Mouse (Mus musculus) bone marrow macrophage, adult 2 months (primary cell): Measurements from ENCODE around the gene Fez2. TPM values are rescaled to one million over a fixed set of nuclear protein-coding genes. Genes with fewer than 3 reads are reported as not detected.

Source experiments
- H3K27ac ChIP-seq: 2 replicates; pipeline ENCODE4 v1.5.1; 2012; ENCODE audit warnings: low read depth, low read length; ENCODE audit not compliant: insufficient read depth
- H3K4me1 ChIP-seq: 2 replicates; pipeline ENCODE4 v1.6.1; 2012; ENCODE audit warnings: low read length; ENCODE audit not compliant: control insufficient read depth, insufficient read depth
- H3K4me3 ChIP-seq: 2 replicates; pipeline ENCODE4 v1.5.1; 2012; ENCODE audit warnings: mild to moderate bottlenecking, low read length, moderate library complexity; ENCODE audit not compliant: insufficient read depth
- CTCF ChIP-seq: IDR thresholded peaks from 2 replicates; pipeline ENCODE4 v1.5.1; 2012; ENCODE audit warnings: low read depth, mild to moderate bottlenecking, low read length, moderate library complexity
- POLR2A ChIP-seq: IDR thresholded peaks from 2 replicates; pipeline ENCODE4 v1.6.1; 2012; ENCODE audit warnings: mild to moderate bottlenecking, low read depth, low read length, borderline replicate concordance
- polyA plus RNA-seq: library from polyadenylated mRNA; stranded (reverse); fragments of >200 nt; gene quantifications from 2 replicates; pipeline ENCODE4 v1.2.4, GENCODE M21; 2012; ENCODE audit not compliant: missing spikeins, insufficient read depth, insufficient read length

Fez2 gene
- polyA plus RNA-seq, 1 experiment = 49.2 TPM

GRCm38 (mm10) chr17:78451332-78451793 lies 33.4 kb upstream of the Fez2 start:
- Histone ChIP-seq H3K4me3 (no peak overlapping the region), H3K27ac (no peak overlapping the region), H3K4me1 (peaks cover 7% of the 10 kb centered on the region)
- no peak for TF ChIP-seq CTCF
- no peak for TF ChIP-seq POLR2A

GRCm38 (mm10) chr17:78449635-78450197 lies 31.8 kb upstream of the Fez2 start:
- Histone ChIP-seq H3K27ac (no peak overlapping the region), H3K4me1 (peaks cover 7% of the 10 kb centered on the region)

GRCm38 (mm10) chr17:78444826-78445225 lies 26.9 kb upstream of the Fez2 start:
- Histone ChIP-seq H3K4me1 (no peaks in the 10 kb centered on the region), H3K27ac (no peak overlapping the region), H3K4me3 (no peak overlapping the region)
- TF ChIP-seq POLR2A = no peak
- TF ChIP-seq CTCF = no peak

More at GRCm38 (mm10) chr17:78449635-78450197, 31.8 kb upstream of the Fez2 start:
- H3K4me3 ChIP-seq = no peak overlapping the region
- no peak for TF ChIP-seq POLR2A
- no peak for TF ChIP-seq CTCF

GRCm38 (mm10) chr17:78440771-78441170 lies 22.8 kb upstream of the Fez2 start:
- Histone ChIP-seq H3K4me3 (no peak overlapping the region), H3K27ac (no peak overlapping the region)
- TF ChIP-seq CTCF (no peak), POLR2A (no peak)

GRCm38 (mm10) chr17:78437161-78437560 lies 19.2 kb upstream of the Fez2 start:
- Histone ChIP-seq H3K4me3 (no peak overlapping the region), H3K27ac (no peak overlapping the region), H3K4me1 (no peaks in the 10 kb centered on the region)
- TF ChIP-seq CTCF (no peak), POLR2A (no peak)

More at GRCm38 (mm10) chr17:78440771-78441170, 22.8 kb upstream of the Fez2 start:
- H3K4me1 ChIP-seq = no peaks in the 10 kb centered on the region

GRCm38 (mm10) chr17:78435661-78436060 lies 17.7 kb upstream of the Fez2 start:
- no peak for TF ChIP-seq POLR2A
- no peak for TF ChIP-seq CTCF
- Histone ChIP-seq H3K27ac (no peak overlapping the region), H3K4me3 (no peak overlapping the region), H3K4me1 (no peaks in the 10 kb centered on the region)

GRCm38 (mm10) chr17:78434746-78435145 lies 16.8 kb upstream of the Fez2 start:
- no peaks in the 10 kb centered on the region for H3K4me1 ChIP-seq
- TF ChIP-seq POLR2A (no peak), CTCF (peak; percentile 68)
- no peak overlapping the region for H3K27ac ChIP-seq
- H3K4me3 ChIP-seq = no peak overlapping the region

GRCm38 (mm10) chr17:78430374-78430773 lies 12.4 kb upstream of the Fez2 start:
- H3K27ac ChIP-seq = no peak overlapping the region
- no peak overlapping the region for H3K4me3 ChIP-seq
- H3K4me1 ChIP-seq = no peaks in the 10 kb centered on the region
- TF ChIP-seq POLR2A (no peak), CTCF (no peak)

- TF ChIP-seq POLR2A = no peak
- no peak for TF ChIP-seq CTCF
- Histone ChIP-seq H3K4me3 (no peak overlapping the region), H3K4me1 (no peaks in the 10 kb centered on the region), H3K27ac (no peak overlapping the region)
Observed at GRCm38 (mm10) chr17:78429051-78429450, 11.1 kb upstream of the Fez2 start.

- TF ChIP-seq CTCF (no peak), POLR2A (no peak)
- Histone ChIP-seq H3K4me3 (no peak overlapping the region), H3K27ac (no peak overlapping the region), H3K4me1 (peaks cover 2% of the 10 kb centered on the region)
Observed at GRCm38 (mm10) chr17:78425026-78425425, 7.1 kb upstream of the Fez2 start.
